Mouse (Mus musculus) forebrain, embryonic 16.5 days (tissue): ENCODE measurements around the gene Cdh13. TPM values are rescaled to one million over a fixed set of nuclear protein-coding genes. Genes with fewer than 3 reads are reported as not detected.

Source experiments
- ATAC-seq: fragments of 200-750 bp; cut with Nextera tagmentation; 2 replicates; pipeline ENCODE4 v1.8.0; 2017; ENCODE audit warnings: mild to moderate bottlenecking, moderate library complexity
- H3K27ac ChIP-seq: fragments of 300-500 bp; sonication (generic); 2 replicates; pipeline ENCODE4 v1.5.1; 2014; ENCODE audit warnings: low read length, control low read depth
- H3K27me3 ChIP-seq: fragments of 300-500 bp; sonication (generic); replicated peaks from 2 replicates; pipeline ENCODE4 v1.6.1; 2014; ENCODE audit warnings: low read length; ENCODE audit not compliant: control insufficient read depth, insufficient read depth
- H3K36me3 ChIP-seq: fragments of 300-500 bp; sonication (generic); 2 replicates; pipeline ENCODE4 v1.6.1; 2014; ENCODE audit not compliant: control insufficient read depth, insufficient read depth
- H3K4me1 ChIP-seq: fragments of 300-500 bp; sonication (generic); replicated peaks from 2 replicates; pipeline ENCODE4 v1.6.1; 2014; ENCODE audit warnings: low read length; ENCODE audit not compliant: control insufficient read depth, insufficient read depth
- H3K4me2 ChIP-seq: fragments of 300-500 bp; sonication (generic); 2 replicates; pipeline ENCODE4 v1.6.1; 2014; ENCODE audit warnings: mild to moderate bottlenecking, low read length, control low read depth
- H3K4me3 ChIP-seq: fragments of 300-500 bp; sonication (generic); replicated peaks from 2 replicates; pipeline ENCODE4 v1.5.1; 2014; ENCODE audit warnings: mild to moderate bottlenecking, low read length, control low read depth
- H3K9ac ChIP-seq: fragments of 300-500 bp; sonication (generic); replicated peaks from 2 replicates; pipeline ENCODE4 v1.6.1; 2014; ENCODE audit warnings: low read depth, low read length, control low read depth
- H3K9me3 ChIP-seq: fragments of 300-500 bp; sonication (generic); 2 replicates; pipeline ENCODE4 v1.6.1; 2016; ENCODE audit warnings: low read length; ENCODE audit not compliant: control insufficient read depth
- WGBS: fragments of 180-500 bp; shearing (Covaris S2); extraction: QIAGEN DNeasy Blood & Tissue Kit; methylation state at CpG from one replicate; pipeline ENCODE4 v1.1.7; 2014; 5-methylcytosine and 5-hydroxymethylcytosine counted together
- polyA plus RNA-seq: library from polyadenylated mRNA; unstranded; fragments of >200 nt; fragmentation: Nextera tagmentation; extraction: Ambion mirVana; gene quantifications from 2 replicates; pipeline ENCODE4 v1.2.1, GENCODE M21; 2015

Cdh13 gene
- polyA plus RNA-seq, 1 experiment from 2014 or later: 129 TPM

DNA sequence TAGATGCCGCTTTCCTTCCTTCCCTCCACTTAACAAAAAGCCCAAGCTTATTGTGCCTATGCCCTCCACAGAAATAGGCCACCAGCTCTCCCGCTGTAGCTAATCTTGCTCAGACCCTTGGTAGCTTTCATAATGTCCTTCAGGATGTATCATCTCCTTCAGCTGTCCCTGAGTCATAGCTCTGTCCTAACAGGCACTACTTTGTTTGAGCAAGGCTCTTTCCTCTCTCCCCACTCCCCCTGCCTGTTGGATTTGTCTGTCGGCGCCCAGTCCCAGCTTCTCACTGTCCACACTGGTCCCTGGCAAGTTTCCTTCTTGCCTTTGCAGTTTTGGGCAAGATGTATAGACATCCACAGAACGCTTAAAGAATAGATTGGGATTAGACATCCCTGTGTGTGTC lies 100.8 kb downstream of the Cdh13 start:
- WGBS: 94% methylated on average over 5 of the region's 5 CpGs
- no peak overlapping the region for H3K4me3 ChIP-seq
- no peak for ATAC-seq
- no peak overlapping the region for H3K9ac ChIP-seq
- no peaks in the 10 kb centered on the region for H3K36me3 ChIP-seq
- no peaks in the 10 kb centered on the region for H3K9me3 ChIP-seq
- H3K4me2 ChIP-seq: no peak overlapping the region
- no peaks in the 10 kb centered on the region for H3K27me3 ChIP-seq
- peaks cover 16% of the 10 kb centered on the region for H3K4me1 ChIP-seq
- H3K27ac ChIP-seq: no peak overlapping the region

DNA sequence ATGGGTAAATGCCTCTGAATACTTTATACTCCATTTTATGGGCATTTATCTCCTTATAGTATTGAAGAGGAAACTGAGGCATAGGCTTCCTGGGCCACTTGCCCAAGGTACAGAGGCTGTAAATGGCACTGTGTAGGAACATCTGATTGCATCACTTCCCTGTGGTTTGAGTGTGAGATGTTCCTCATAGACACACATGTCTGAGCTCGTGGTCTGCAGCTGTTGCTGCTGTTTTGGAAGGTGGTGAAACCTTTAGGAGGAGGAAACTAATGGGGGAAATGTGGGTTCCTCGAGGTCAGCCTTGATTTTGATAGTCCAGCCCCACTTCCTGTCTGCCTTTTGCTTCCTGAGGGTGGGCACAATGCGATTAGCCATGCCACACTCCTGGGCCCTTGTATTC lies 105.9 kb downstream of the Cdh13 start:
- Histone ChIP-seq H3K9ac (no peak overlapping the region), H3K27ac (no peak overlapping the region), H3K9me3 (no peaks in the 10 kb centered on the region), H3K27me3 (no peaks in the 10 kb centered on the region), H3K4me3 (no peak overlapping the region), H3K36me3 (no peaks in the 10 kb centered on the region), H3K4me2 (no peak overlapping the region), H3K4me1 (no peaks in the 10 kb centered on the region)
- 77% methylated on average over 3 of the region's 3 CpGs for WGBS
- no peak for ATAC-seq

DNA sequence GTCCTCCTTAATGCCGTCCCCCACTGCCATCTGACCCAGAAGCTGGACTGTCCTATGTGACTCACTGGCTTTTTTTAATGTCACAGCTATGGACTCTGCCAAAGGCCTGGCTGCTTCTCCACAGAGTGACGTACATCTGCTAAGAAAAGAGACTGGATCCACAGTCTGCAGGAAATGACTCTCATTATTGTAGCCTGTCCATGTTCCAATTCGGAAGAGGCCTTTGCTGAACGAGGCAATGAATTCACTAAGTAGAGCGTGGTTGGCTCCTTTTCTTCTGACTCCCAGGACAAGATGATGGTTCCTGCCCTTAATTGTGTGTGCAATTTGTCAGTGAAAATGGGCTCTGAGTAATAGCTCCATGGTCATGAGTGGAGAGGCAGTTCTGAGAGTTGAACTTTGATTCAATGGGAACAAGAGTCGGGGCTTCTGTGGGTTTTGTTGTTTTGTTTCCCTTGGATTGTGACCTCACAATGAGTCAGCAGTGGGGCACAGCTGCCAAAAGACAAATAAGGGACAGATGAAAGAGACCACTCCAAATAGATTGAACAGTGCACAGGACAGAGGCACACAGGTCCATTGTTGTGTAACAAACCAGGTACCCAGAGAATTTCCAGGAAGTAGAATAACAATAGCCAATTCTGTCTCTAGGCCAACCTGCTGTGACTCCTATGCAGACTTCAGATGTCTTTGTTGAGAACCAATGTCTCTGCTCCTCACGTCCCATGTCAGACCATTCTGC lies 110.5 kb downstream of the Cdh13 start:
- Histone ChIP-seq H3K4me3 (no peak overlapping the region), H3K9ac (no peak overlapping the region), H3K36me3 (no peaks in the 10 kb centered on the region), H3K9me3 (no peaks in the 10 kb centered on the region), H3K4me2 (no peak overlapping the region), H3K27ac (no peak overlapping the region), H3K27me3 (no peaks in the 10 kb centered on the region), H3K4me1 (no peaks in the 10 kb centered on the region)
- no peak for ATAC-seq
- WGBS: 65% methylated on average over 7 of the region's 7 CpGs

DNA sequence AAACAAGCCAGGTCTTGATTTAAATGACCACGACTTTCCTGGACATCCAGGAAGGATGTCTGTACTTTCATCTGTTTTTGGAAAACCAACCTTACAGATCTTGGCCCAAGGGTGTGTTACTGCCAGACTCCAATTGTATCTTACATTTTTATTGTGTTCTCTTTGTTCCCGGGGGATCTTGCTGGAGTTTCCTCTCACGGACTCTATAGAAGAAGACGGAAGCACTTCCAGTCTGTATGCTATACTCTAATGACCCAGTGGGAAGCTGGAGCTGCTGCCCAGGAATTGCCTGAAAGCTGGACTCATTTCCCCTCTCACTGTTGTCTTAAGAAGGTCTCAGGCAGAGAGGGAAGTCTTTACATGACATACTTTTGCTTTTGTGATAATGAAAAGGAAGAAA lies 111.6 kb downstream of the Cdh13 start:
- Histone ChIP-seq H3K27ac (no peak overlapping the region), H3K4me3 (no peak overlapping the region), H3K9me3 (no peaks in the 10 kb centered on the region), H3K4me1 (no peaks in the 10 kb centered on the region), H3K27me3 (no peaks in the 10 kb centered on the region), H3K36me3 (no peaks in the 10 kb centered on the region), H3K4me2 (no peak overlapping the region), H3K9ac (no peak overlapping the region)
- ATAC-seq: no peak
- WGBS: 76% methylated on average over 4 of the region's 4 CpGs

GRCm38 (mm10) chr8:118404836-118405235 lies 121.3 kb downstream of the Cdh13 start:
- no peaks in the 10 kb centered on the region for H3K4me1 ChIP-seq
- no peak overlapping the region for H3K9ac ChIP-seq
- ATAC-seq: no peak
- H3K36me3 ChIP-seq: no peaks in the 10 kb centered on the region
- no peaks in the 10 kb centered on the region for H3K27me3 ChIP-seq
- no peak overlapping the region for H3K27ac ChIP-seq
- no peak overlapping the region for H3K4me2 ChIP-seq
- H3K4me3 ChIP-seq: no peak overlapping the region
- WGBS: 96% methylated on average over 3 of the region's 3 CpGs
- no peaks in the 10 kb centered on the region for H3K9me3 ChIP-seq

DNA sequence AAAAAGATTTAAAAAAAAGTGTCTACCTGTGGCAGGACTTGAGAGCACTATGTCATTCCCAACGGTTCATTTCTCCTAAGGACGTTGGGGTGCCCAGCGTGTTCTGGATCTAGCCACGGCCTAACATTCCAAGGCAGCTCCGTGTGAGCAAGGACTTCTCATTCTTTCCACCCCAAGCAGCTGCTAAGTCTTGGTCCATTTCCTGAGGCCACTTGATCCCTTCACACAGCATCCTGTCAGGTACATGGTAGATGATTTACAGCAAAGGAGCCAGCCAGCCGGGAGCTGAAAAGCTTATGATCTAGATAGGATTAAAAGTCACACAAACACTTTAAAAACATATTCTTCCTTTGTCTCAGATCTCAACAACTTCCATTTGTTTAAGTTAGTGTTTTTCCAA lies 123.8 kb downstream of the Cdh13 start:
- no peak for ATAC-seq
- Histone ChIP-seq H3K36me3 (no peaks in the 10 kb centered on the region), H3K4me3 (no peak overlapping the region), H3K4me2 (no peak overlapping the region), H3K9me3 (no peaks in the 10 kb centered on the region), H3K4me1 (no peaks in the 10 kb centered on the region), H3K27me3 (no peaks in the 10 kb centered on the region), H3K9ac (no peak overlapping the region), H3K27ac (no peak overlapping the region)
- WGBS: 89% methylated on average over 6 of the region's 6 CpGs

DNA sequence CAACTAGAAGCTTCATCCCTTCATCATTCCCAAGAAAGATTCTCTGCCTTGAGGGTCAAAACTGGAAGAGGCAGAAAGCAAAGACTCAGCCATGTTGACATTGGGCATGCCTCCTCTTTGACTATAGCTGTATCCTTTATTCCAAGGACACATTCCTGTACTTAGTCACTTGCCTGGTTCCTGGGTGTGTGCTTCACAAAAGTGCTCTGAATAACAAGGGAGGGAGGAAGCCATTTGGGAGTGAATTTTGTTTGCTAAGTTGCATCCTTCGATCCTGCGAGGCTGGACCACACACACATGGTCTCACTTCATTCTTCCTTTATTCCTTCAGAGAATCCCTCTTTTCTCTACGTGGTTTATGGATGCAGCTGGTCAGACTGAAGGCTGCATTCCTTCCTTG lies 125.9 kb downstream of the Cdh13 start:
- H3K4me3 ChIP-seq: no peak overlapping the region

GRCm38 (mm10) chr8:118410341-118410970 lies 126.9 kb downstream of the Cdh13 start:
- Histone ChIP-seq H3K4me2 (no peak overlapping the region), H3K4me3 (no peak overlapping the region), H3K27ac (no peak overlapping the region), H3K4me1 (peaks cover 5% of the 10 kb centered on the region), H3K9me3 (no peaks in the 10 kb centered on the region), H3K9ac (no peak overlapping the region), H3K27me3 (no peaks in the 10 kb centered on the region), H3K36me3 (no peaks in the 10 kb centered on the region)
- no peak for ATAC-seq
- WGBS: 56% methylated on average over 4 of the region's 4 CpGs

More for the DNA sequence above, 125.9 kb downstream of the Cdh13 start:
- 78% methylated on average over 3 of the region's 3 CpGs for WGBS
- no peak for ATAC-seq
- no peak overlapping the region for H3K9ac ChIP-seq
- H3K27me3 ChIP-seq: no peaks in the 10 kb centered on the region
- no peak overlapping the region for H3K27ac ChIP-seq
- H3K4me2 ChIP-seq: no peak overlapping the region
- no peaks in the 10 kb centered on the region for H3K9me3 ChIP-seq
- H3K4me1 ChIP-seq: no peaks in the 10 kb centered on the region
- no peaks in the 10 kb centered on the region for H3K36me3 ChIP-seq

- Histone ChIP-seq H3K27ac (peak overlapping the region; percentile 70), H3K4me3 (no peak overlapping the region), H3K36me3 (no peaks in the 10 kb centered on the region), H3K4me2 (no peak overlapping the region), H3K4me1 (peaks cover 15% of the 10 kb centered on the region), H3K9ac (no peak overlapping the region), H3K9me3 (no peaks in the 10 kb centered on the region), H3K27me3 (no peaks in the 10 kb centered on the region)
- peak; percentile 61 for ATAC-seq
- 22% methylated on average over 7 of the region's 7 CpGs for WGBS
Observed at GRCm38 (mm10) chr8:118415672-118416071, 132.1 kb downstream of the Cdh13 start.
